Comparison of ENCODE assay signal across 8 mouse cellular contexts in the genomic region with DNA sequence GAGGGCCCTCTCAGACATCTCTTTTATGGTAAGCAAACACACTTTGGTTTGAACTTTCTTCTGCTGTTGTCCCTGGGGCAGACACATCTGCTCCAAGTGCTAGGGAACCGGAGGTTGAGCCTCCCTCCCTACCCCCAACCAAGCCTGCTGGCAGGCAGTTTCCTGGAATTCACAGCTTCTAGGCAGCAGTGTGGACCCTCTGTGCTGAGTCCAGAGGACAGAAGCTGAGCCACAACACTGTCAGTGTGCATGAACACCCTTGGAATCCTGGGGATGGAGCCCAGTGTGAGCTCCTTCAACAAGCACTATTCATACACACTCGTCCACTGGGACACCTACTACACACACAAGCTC. TPM values are rescaled to one million over a fixed set of nuclear protein-coding genes. Genes with fewer than 3 reads are reported as not detected.
DNase-seq lines count a peak whose midpoint lies in the region; ATAC-seq and TF ChIP-seq lines count a peak whose summit lies in the region.

No protein-coding gene starts in this region.

- H3K4me3 ChIP-seq in liver, adult 2 months (ENCODE audit: insufficient read depth, low read depth, low read length), result no peak overlapping the region
- H3K4me3 ChIP-seq in hindbrain, embryonic 11.5 days (ENCODE audit: low read depth, low read length), result no peak overlapping the region
- no peak overlapping the region for H3K4me3 ChIP-seq in neural tube, embryonic 15.5 days (replicated peaks)

- ATAC-seq in hindbrain, embryonic 11.5 days (ENCODE audit: low FRiP score), result no peak
- ATAC-seq in neural tube, embryonic 15.5 days (ENCODE audit: low FRiP score), result no peak
- ATAC-seq in activated CD4-positive, CD25-positive, alpha-beta regulatory T cell, adult 4 months, result no peak

- 64% methylated on average over 2 of the region's 2 CpGs for WGBS in liver, adult 2 months
- WGBS in hindbrain, embryonic 11.5 days, result 46% methylated on average over 2 of the region's 2 CpGs
- WGBS in neural tube, embryonic 15.5 days, result 32% methylated on average over 2 of the region's 2 CpGs

- DNase-seq in liver, adult 2 months (ENCODE audit: extremely low read depth, low read depth, low spot score), result no peak
- no peak for DNase-seq in liver
- DNase-seq in hindbrain, embryonic 11.5 days (ENCODE audit: low spot score), result peak; percentile 22
- DNase-seq in kidney, postnatal 4 days, result peak; percentile 54 to 70
- DNase-seq in left cerebral cortex, postnatal 25 days (ENCODE audit: low spot score in 2 of 2), result no peak
- DNase-seq in adrenal gland, postnatal 4 days (ENCODE audit: low spot score in 2 of 2), result no peak

- H3K79me2 ChIP-seq in liver, adult 2 months (ENCODE audit: control insufficient read depth, insufficient read depth, low read length), result no peaks in the 10 kb centered on the region

- no peak for TF ChIP-seq CTCF in liver, adult 2 months (IDR thresholded peaks at IDR 0.05; ENCODE audit: low read depth, low read length)

- H3K27ac ChIP-seq in liver, adult 2 months (replicated peaks; ENCODE audit: insufficient read depth, low read depth, low read length), result 0 out of 2 replicates have a peak overlapping the region, but pooled peaks have one; percentile 1
- 0 out of 2 replicates have a peak overlapping the region, but pooled peaks have one; percentile 12 for H3K27ac ChIP-seq in hindbrain, embryonic 11.5 days (ENCODE audit: low read depth, low read length)
- H3K27ac ChIP-seq in neural tube, embryonic 15.5 days (replicated peaks), result peak overlapping the region; percentile 70

- no peak overlapping the region for H3K9ac ChIP-seq in liver, adult 2 months (ENCODE audit: low read depth, low read length)
- no peak overlapping the region; the same call in 1 of the 2 replicates for H3K9ac ChIP-seq in hindbrain, embryonic 11.5 days (ENCODE audit: low read depth, low read length)
- no peak overlapping the region for H3K9ac ChIP-seq in neural tube, embryonic 15.5 days (replicated peaks)

- H3K9me3 ChIP-seq in hindbrain, embryonic 11.5 days (ENCODE audit: control insufficient read depth, low read length), result no peaks in the 10 kb centered on the region
- no peaks in the 10 kb centered on the region for H3K9me3 ChIP-seq in neural tube, embryonic 15.5 days (replicated peaks)

- H3K27me3 ChIP-seq in liver, adult 2 months (ENCODE audit: control insufficient read depth, insufficient read depth, low read length), result no peaks in the 10 kb centered on the region
- no peaks in the 10 kb centered on the region for H3K27me3 ChIP-seq in hindbrain, embryonic 11.5 days (ENCODE audit: control insufficient read depth, insufficient read depth, low read length)
- no peaks in the 10 kb centered on the region for H3K27me3 ChIP-seq in neural tube, embryonic 15.5 days (replicated peaks)

- H3K4me1 ChIP-seq in liver, adult 2 months (ENCODE audit: control insufficient read depth, insufficient read depth, low read length), result peaks cover 22% of the 10 kb centered on the region
- peaks cover 28% of the 10 kb centered on the region for H3K4me1 ChIP-seq in hindbrain, embryonic 11.5 days (replicated peaks; ENCODE audit: control insufficient read depth, insufficient read depth, low read length)
- peaks cover 94% of the 10 kb centered on the region for H3K4me1 ChIP-seq in neural tube, embryonic 15.5 days

- no peak overlapping the region for H3K4me2 ChIP-seq in hindbrain, embryonic 11.5 days (replicated peaks; ENCODE audit: low read depth, low read length)
- peak overlapping the region; percentile 32 for H3K4me2 ChIP-seq in neural tube, embryonic 15.5 days

- intact Hi-C loops in left cerebral cortex, postnatal 25 days (cut with DNase I), result no loop called here

- no peaks in the 10 kb centered on the region for H3K36me3 ChIP-seq in liver, adult 2 months (ENCODE audit: control insufficient read depth, insufficient read depth, low read length)
- H3K36me3 ChIP-seq in hindbrain, embryonic 11.5 days (ENCODE audit: control insufficient read depth, insufficient read depth, low read length), result no peaks in the 10 kb centered on the region; the same call in 1 of the 2 replicates
- 0 out of 2 replicates have a peak, but pooled peaks cover 2% of the 10 kb centered on the region for H3K36me3 ChIP-seq in neural tube, embryonic 15.5 days

- TF ChIP-seq POLR2A in liver, adult 2 months (IDR thresholded peaks at IDR 0.05; ENCODE audit: extremely low read depth, insufficient read depth, low read length), result no peak

RNA-seq across cellular contexts. Expression of gene 4930404H24Rik, which starts 55.3 kb away (rescaled TPM):
- not detected in 2 replicates for total RNA-seq in liver, adult 2 months (2014; rRNA removed)
- polyA plus RNA-seq in liver, adult 2 months (2012; rRNA removed), result not detected in 2 replicates
- polyA plus RNA-seq in hindbrain, embryonic 11.5 days (2014; fragmentation: Nextera tagmentation; extraction: Ambion mirVana), result not detected in 2 replicates
- polyA plus RNA-seq in neural tube, embryonic 15.5 days (2015; fragmentation: Nextera tagmentation; extraction: Ambion mirVana), result not detected in 2 replicates
- not detected for polyA plus RNA-seq in activated CD4-positive, CD25-positive, alpha-beta regulatory T cell, adult 4 months (2017; shearing (Covaris generic))
- total RNA-seq in left cerebral cortex, postnatal 25 days (2021), result not detected
- total RNA-seq in adrenal gland, postnatal 4 days (2021), result not detected

Comparison
In these comparisons a context has a peak if more than half of its experiments do, and no peak if none do; other contexts are left out.
1. DNase-seq: peak in hindbrain, embryonic 11.5 days (single experiment) and kidney, postnatal 4 days (2 of 2); none in liver, adult 2 months (single experiment), liver (single experiment), left cerebral cortex, postnatal 25 days (0 of 2) and adrenal gland, postnatal 4 days (0 of 2).
2. H3K27ac ChIP-seq: peak in every context shown above with its lines; median percentile 70 in neural tube, embryonic 15.5 days; 12 in hindbrain, embryonic 11.5 days; 1 in liver, adult 2 months.